Mouse (Mus musculus): ENCODE measurements around the gene 1700057G04Rik.

- TF ChIP-seq CTCF (IDR thresholded peaks at IDR 0.05; ENCODE audit: low read depth) (no peak), EP300 (optimal IDR thresholded peaks at IDR 0.05) (no peak)
These were observed 77.7 kb downstream of the 1700057G04Rik start for GRCm38 (mm10) chr9:92386871-92387270.

Data from stomach, postnatal 0 days (tissue).